Mouse (Mus musculus): ENCODE measurements around the gene Atg4d. TPM values are rescaled to one million over a fixed set of nuclear protein-coding genes. Genes with fewer than 3 reads are reported as not detected.
A peak's percentile ranks its signal among the peaks of the same experiment; 100 is the strongest.

The Atg4d gene
- polyA plus RNA-seq, 1 experiment from 2014 or later: 35.5 TPM

- no peaks in the 10 kb centered on the region for H3K27me3 ChIP-seq (replicated peaks; ENCODE audit: control insufficient read depth, insufficient read depth, low read length)
- H3K4me1 ChIP-seq (ENCODE audit: control insufficient read depth, insufficient read depth, low read length): no peaks in the 10 kb centered on the region
- no peaks in the 10 kb centered on the region for H3K9me3 ChIP-seq (ENCODE audit: control insufficient read depth, low read length)
- no peak for ATAC-seq (ENCODE audit: low read depth)
- H3K27ac ChIP-seq (replicated peaks; ENCODE audit: low read depth, low read length): no peak overlapping the region
- H3K9ac ChIP-seq (ENCODE audit: low read depth, low read length): no peak overlapping the region
- no peak overlapping the region for H3K4me3 ChIP-seq (ENCODE audit: low read depth, low read length)
- DNase-seq (ENCODE audit: low spot score): no peak
- no peak overlapping the region for H3K4me2 ChIP-seq (ENCODE audit: low read depth, low read length)
- peaks cover 97% of the 10 kb centered on the region for H3K36me3 ChIP-seq (ENCODE audit: control insufficient read depth, insufficient read depth, low read length)
- 76% methylated on average over 7 of the region's 7 CpGs for WGBS
These were observed 8.6 kb downstream of the Atg4d start for GRCm38 (mm10) chr9:21273520-21274228.

GRCm38 (mm10) chr9:21274336-21274735 lies 9.2 kb downstream of the Atg4d start:
- no peak for ATAC-seq (ENCODE audit: low read depth)
- H3K4me2 ChIP-seq (ENCODE audit: low read depth, low read length): no peak overlapping the region
- H3K9ac ChIP-seq (ENCODE audit: low read depth, low read length): no peak overlapping the region
- H3K4me1 ChIP-seq (ENCODE audit: control insufficient read depth, insufficient read depth, low read length): no peaks in the 10 kb centered on the region
- H3K27me3 ChIP-seq (replicated peaks; ENCODE audit: control insufficient read depth, insufficient read depth, low read length): no peaks in the 10 kb centered on the region
- peaks cover 97% of the 10 kb centered on the region for H3K36me3 ChIP-seq (ENCODE audit: control insufficient read depth, insufficient read depth, low read length)
- no peaks in the 10 kb centered on the region for H3K9me3 ChIP-seq (ENCODE audit: control insufficient read depth, low read length)
- H3K4me3 ChIP-seq (ENCODE audit: low read depth, low read length): no peak overlapping the region
- DNase-seq (ENCODE audit: low spot score): peak; percentile 14
- 89% methylated on average over 3 of the region's 3 CpGs for WGBS
- H3K27ac ChIP-seq (replicated peaks; ENCODE audit: low read depth, low read length): no peak overlapping the region

- ATAC-seq (ENCODE audit: low read depth): no peak
- 79% methylated on average over 7 of the region's 7 CpGs for WGBS
- no peak overlapping the region for H3K27ac ChIP-seq (replicated peaks; ENCODE audit: low read depth, low read length)
- no peak for DNase-seq (ENCODE audit: low spot score)
- H3K4me3 ChIP-seq (ENCODE audit: low read depth, low read length): no peak overlapping the region
- peaks cover 98% of the 10 kb centered on the region for H3K36me3 ChIP-seq (ENCODE audit: control insufficient read depth, insufficient read depth, low read length)
- H3K9ac ChIP-seq (ENCODE audit: low read depth, low read length): no peak overlapping the region
- H3K9me3 ChIP-seq (ENCODE audit: control insufficient read depth, low read length): no peaks in the 10 kb centered on the region
- H3K4me1 ChIP-seq (ENCODE audit: control insufficient read depth, insufficient read depth, low read length): no peaks in the 10 kb centered on the region
- H3K27me3 ChIP-seq (replicated peaks; ENCODE audit: control insufficient read depth, insufficient read depth, low read length): no peaks in the 10 kb centered on the region
- H3K4me2 ChIP-seq (ENCODE audit: low read depth, low read length): no peak overlapping the region
These were observed 10.1 kb downstream of the Atg4d start for GRCm38 (mm10) chr9:21275013-21275710.

- no peak overlapping the region for H3K9ac ChIP-seq (ENCODE audit: low read depth, low read length)
- DNase-seq (ENCODE audit: low spot score) (no peak), ATAC-seq (ENCODE audit: low read depth) (no peak)
- H3K9me3 ChIP-seq (ENCODE audit: control insufficient read depth, low read length): no peaks in the 10 kb centered on the region
- H3K4me2 ChIP-seq (ENCODE audit: low read depth, low read length): no peak overlapping the region
- no peak overlapping the region for H3K4me3 ChIP-seq (ENCODE audit: low read depth, low read length)
- 91% methylated on average over 12 of the region's 12 CpGs for WGBS
- H3K27me3 ChIP-seq (replicated peaks; ENCODE audit: control insufficient read depth, insufficient read depth, low read length): no peaks in the 10 kb centered on the region
- no peaks in the 10 kb centered on the region for H3K4me1 ChIP-seq (ENCODE audit: control insufficient read depth, insufficient read depth, low read length)
- H3K36me3 ChIP-seq (ENCODE audit: control insufficient read depth, insufficient read depth, low read length): peaks cover 98% of the 10 kb centered on the region
- H3K27ac ChIP-seq (replicated peaks; ENCODE audit: low read depth, low read length): no peak overlapping the region
These were observed 10.6 kb downstream of the Atg4d start for GRCm38 (mm10) chr9:21275727-21276126.

- Histone ChIP-seq H3K4me1 (ENCODE audit: control insufficient read depth, insufficient read depth, low read length) (no peaks in the 10 kb centered on the region), H3K36me3 (ENCODE audit: control insufficient read depth, insufficient read depth, low read length) (peaks cover 98% of the 10 kb centered on the region), H3K27me3 (replicated peaks; ENCODE audit: control insufficient read depth, insufficient read depth, low read length) (no peaks in the 10 kb centered on the region), H3K9me3 (ENCODE audit: control insufficient read depth, low read length) (no peaks in the 10 kb centered on the region), H3K4me3 (ENCODE audit: low read depth, low read length) (no peak overlapping the region), H3K4me2 (ENCODE audit: low read depth, low read length) (no peak overlapping the region), H3K27ac (replicated peaks; ENCODE audit: low read depth, low read length) (no peak overlapping the region), H3K9ac (ENCODE audit: low read depth, low read length) (no peak overlapping the region)
- WGBS: 89% methylated on average over 8 of the region's 8 CpGs
- no peak for DNase-seq (ENCODE audit: low spot score)
- 0 out of 2 replicates have a peak, but pooled peaks have one; percentile 10 for ATAC-seq (ENCODE audit: low read depth)
These were observed 11.2 kb downstream of the Atg4d start for GRCm38 (mm10) chr9:21276307-21276706.

GRCm38 (mm10) chr9:21277776-21278175 lies 12.7 kb downstream of the Atg4d start:
- H3K4me1 ChIP-seq (ENCODE audit: control insufficient read depth, insufficient read depth, low read length): no peaks in the 10 kb centered on the region
- no peaks in the 10 kb centered on the region for H3K27me3 ChIP-seq (replicated peaks; ENCODE audit: control insufficient read depth, insufficient read depth, low read length)
- H3K4me2 ChIP-seq (ENCODE audit: low read depth, low read length): no peak overlapping the region
- no peak overlapping the region for H3K27ac ChIP-seq (replicated peaks; ENCODE audit: low read depth, low read length)
- no peak for ATAC-seq (ENCODE audit: low read depth)
- no peaks in the 10 kb centered on the region for H3K9me3 ChIP-seq (ENCODE audit: control insufficient read depth, low read length)
- DNase-seq (ENCODE audit: low spot score): no peak
- no peak overlapping the region for H3K9ac ChIP-seq (ENCODE audit: low read depth, low read length)
- peaks cover 97% of the 10 kb centered on the region for H3K36me3 ChIP-seq (ENCODE audit: control insufficient read depth, insufficient read depth, low read length)
- H3K4me3 ChIP-seq (ENCODE audit: low read depth, low read length): no peak overlapping the region
- WGBS: 89% methylated on average over 5 of the region's 5 CpGs

GRCm38 (mm10) chr9:21283591-21283990 lies 18.5 kb downstream of the Atg4d start:
- peaks cover 64% of the 10 kb centered on the region for H3K36me3 ChIP-seq (ENCODE audit: control insufficient read depth, insufficient read depth, low read length)
- H3K9ac ChIP-seq (ENCODE audit: low read depth, low read length): no peak overlapping the region
- H3K4me1 ChIP-seq (ENCODE audit: control insufficient read depth, insufficient read depth, low read length): peaks cover 11% of the 10 kb centered on the region
- DNase-seq (ENCODE audit: low spot score) (no peak), ATAC-seq (ENCODE audit: low read depth) (no peak)
- H3K9me3 ChIP-seq (ENCODE audit: control insufficient read depth, low read length): no peaks in the 10 kb centered on the region
- 90% methylated on average over 5 of the region's 5 CpGs for WGBS
- no peak overlapping the region for H3K4me3 ChIP-seq (ENCODE audit: low read depth, low read length)
- H3K27me3 ChIP-seq (replicated peaks; ENCODE audit: control insufficient read depth, insufficient read depth, low read length): no peaks in the 10 kb centered on the region
- no peak overlapping the region for H3K27ac ChIP-seq (replicated peaks; ENCODE audit: low read depth, low read length)
- H3K4me2 ChIP-seq (ENCODE audit: low read depth, low read length): no peak overlapping the region

- no peak overlapping the region for H3K9ac ChIP-seq (ENCODE audit: low read depth, low read length)
- no peak for DNase-seq (ENCODE audit: low spot score)
- peaks cover 14% of the 10 kb centered on the region for H3K4me1 ChIP-seq (ENCODE audit: control insufficient read depth, insufficient read depth, low read length)
- ATAC-seq (ENCODE audit: low read depth): no peak
- H3K9me3 ChIP-seq (ENCODE audit: control insufficient read depth, low read length): no peaks in the 10 kb centered on the region
- no peak overlapping the region for H3K4me2 ChIP-seq (ENCODE audit: low read depth, low read length)
- 86% methylated on average over 3 of the region's 3 CpGs for whole genome bisulfite sequencing
- no peaks in the 10 kb centered on the region for H3K27me3 ChIP-seq (replicated peaks; ENCODE audit: control insufficient read depth, insufficient read depth, low read length)
- no peak overlapping the region for H3K27ac ChIP-seq (replicated peaks; ENCODE audit: low read depth, low read length)
- peaks cover 60% of the 10 kb centered on the region for H3K36me3 ChIP-seq (ENCODE audit: control insufficient read depth, insufficient read depth, low read length)
- no peak overlapping the region for H3K4me3 ChIP-seq (ENCODE audit: low read depth, low read length)
These were observed 18.9 kb downstream of the Atg4d start for GRCm38 (mm10) chr9:21283994-21284393.

GRCm38 (mm10) chr9:21286753-21287152 lies 21.7 kb downstream of the Atg4d start:
- Histone ChIP-seq H3K4me1 (ENCODE audit: control insufficient read depth, insufficient read depth, low read length) (peaks cover 23% of the 10 kb centered on the region), H3K27me3 (replicated peaks; ENCODE audit: control insufficient read depth, insufficient read depth, low read length) (no peaks in the 10 kb centered on the region), H3K27ac (replicated peaks; ENCODE audit: low read depth, low read length) (no peak overlapping the region), H3K4me2 (ENCODE audit: low read depth, low read length) (peak overlapping the region; percentile 70), H3K9me3 (ENCODE audit: control insufficient read depth, low read length) (no peaks in the 10 kb centered on the region), H3K4me3 (ENCODE audit: low read depth, low read length) (peak overlapping the region; percentile 72), H3K9ac (ENCODE audit: low read depth, low read length) (peak overlapping the region; percentile 75), H3K36me3 (ENCODE audit: control insufficient read depth, insufficient read depth, low read length) (peaks cover 33% of the 10 kb centered on the region)
- ATAC-seq (ENCODE audit: low read depth) (no peak), DNase-seq (ENCODE audit: low spot score) (no peak)
- WGBS: 56% methylated on average over 3 of the region's 3 CpGs

Data from embryonic facial prominence, embryonic 14.5 days (tissue).